Mouse (Mus musculus): ENCODE data around the gene Fchsd2. TPM values are rescaled to one million over a fixed set of nuclear protein-coding genes. Genes with fewer than 3 reads are reported as not detected.

The Fchsd2 gene
- polyA plus RNA-seq, 2 experiments = 3.1 to 3.3 TPM

DNA sequence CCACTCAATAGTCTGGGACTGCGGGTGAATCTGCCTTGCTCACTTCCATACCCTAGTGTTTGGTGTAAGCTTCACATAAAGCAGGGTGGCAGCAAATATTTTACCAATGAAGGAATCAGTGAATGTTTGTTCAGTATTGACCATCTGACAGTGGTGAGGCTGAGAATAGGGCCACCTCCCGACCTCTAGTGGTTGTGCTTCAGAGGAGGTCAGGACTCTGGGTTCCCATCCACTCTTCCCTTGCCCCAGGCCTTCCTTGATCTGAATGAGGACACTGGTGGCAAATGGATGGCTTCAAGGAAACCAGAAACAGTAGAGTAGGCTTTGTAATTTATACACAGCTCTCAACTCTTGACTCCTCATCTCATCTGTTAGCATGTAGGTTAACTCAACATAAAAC lies 14.0 kb downstream of the Fchsd2 start:
- no peak for DNase-seq (ENCODE audit: low read depth in 3 of 3, low spot score in 3 of 3)
- Histone ChIP-seq H3K27ac (no peak overlapping the region), H3K9ac (replicated peaks) (no peak overlapping the region), H3K4me2 (ENCODE audit: low read depth) (no peak overlapping the region), H3K9me3 (ENCODE audit: control insufficient read depth, low read length) (no peaks in the 10 kb centered on the region), H3K4me3 (ENCODE audit: insufficient read depth in 1 of 2, low read depth in 2 of 2, low read length in 2 of 2) (no peak overlapping the region), H3K4me1 (replicated peaks; ENCODE audit: control insufficient read depth in 2 of 2, insufficient read depth in 2 of 2, low read length in 1 of 2) (peaks cover 0 to 17% of the 10 kb centered on the region in 2 experiments; a peak in 2 of 4 replicates), H3K27me3 (ENCODE audit: control insufficient read depth, insufficient read depth, low read length) (no peaks in the 10 kb centered on the region), H3K36me3 (replicated peaks; ENCODE audit: control insufficient read depth, insufficient read depth, low read depth) (no peaks in the 10 kb centered on the region)
- TF ChIP-seq EP300 (IDR thresholded peaks at IDR 0.05; ENCODE audit: low read depth) (no peak), CTCF (IDR thresholded peaks at IDR 0.05; ENCODE audit: low read depth) (peak; percentile 48)
- 34% methylated on average over 2 of the region's 2 CpGs for WGBS (ENCODE audit: insufficient replicate concordance)
- ATAC-seq (ENCODE audit: insufficient read depth) = no peak

DNA sequence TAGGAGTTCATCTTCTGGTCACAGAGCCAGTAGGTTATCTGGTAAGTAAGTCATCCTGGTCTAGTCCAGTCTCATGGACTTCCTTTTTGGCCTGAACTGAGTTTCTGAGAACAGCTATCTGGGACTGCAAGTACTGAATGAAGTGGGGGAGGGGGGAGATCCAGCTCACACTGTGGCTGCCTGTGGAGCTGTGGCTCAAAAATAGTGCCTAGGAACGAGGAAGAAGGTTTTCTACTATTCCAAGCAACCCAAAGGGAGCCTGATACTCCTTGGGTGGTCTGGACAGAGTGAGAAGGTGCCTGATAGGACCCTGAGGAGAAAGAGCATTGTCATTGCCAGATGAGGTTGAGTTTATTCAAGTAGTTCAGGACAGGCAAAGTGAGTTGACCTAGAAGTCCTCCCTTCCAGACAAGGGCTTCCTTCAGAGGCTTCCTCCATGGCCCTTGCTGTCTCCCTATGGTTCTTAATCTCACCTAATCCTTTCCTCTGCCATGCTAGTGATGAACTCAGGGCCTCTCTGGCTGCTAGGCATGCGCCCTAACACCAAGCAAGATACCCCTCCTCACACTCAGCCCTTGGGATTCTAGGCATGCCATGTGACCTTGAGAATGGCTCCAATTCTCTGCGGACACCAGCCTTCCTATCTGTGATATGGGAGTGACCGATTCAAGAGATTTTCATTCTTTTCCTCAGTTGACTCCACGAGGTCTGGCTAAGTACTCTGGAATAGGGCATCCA lies 14.6 kb downstream of the Fchsd2 start:
- Histone ChIP-seq H3K27me3 (ENCODE audit: control insufficient read depth, insufficient read depth, low read length) (no peaks in the 10 kb centered on the region), H3K4me1 (replicated peaks; ENCODE audit: control insufficient read depth in 2 of 2, insufficient read depth in 2 of 2, low read length in 1 of 2) (peaks cover 0 to 17% of the 10 kb centered on the region in 2 experiments; a peak in 2 of 4 replicates), H3K4me2 (ENCODE audit: low read depth) (peak overlapping the region; percentile 80), H3K9ac (replicated peaks) (peak overlapping the region; percentile 25; the same call in 1 of the 2 replicates), H3K27ac (no peak overlapping the region), H3K36me3 (replicated peaks; ENCODE audit: control insufficient read depth, insufficient read depth, low read depth) (no peaks in the 10 kb centered on the region), H3K4me3 (ENCODE audit: insufficient read depth in 1 of 2, low read depth in 2 of 2, low read length in 2 of 2) (peak overlapping the region; percentile 65 to 93), H3K9me3 (ENCODE audit: control insufficient read depth, low read length) (no peaks in the 10 kb centered on the region)
- ATAC-seq (ENCODE audit: insufficient read depth) = no peak
- TF ChIP-seq CTCF (IDR thresholded peaks at IDR 0.05; ENCODE audit: low read depth) = no peak
- WGBS (ENCODE audit: insufficient replicate concordance) = 28% methylated on average over 5 of the region's 5 CpGs
- DNase-seq (ENCODE audit: low read depth in 3 of 3, low spot score in 3 of 3) = no peak

GRCm38 (mm10) chr7:101107968-101108652 lies 15.4 kb downstream of the Fchsd2 start:
- WGBS (ENCODE audit: insufficient replicate concordance) = under 1% methylated on average over 67 of the region's 75 CpGs
- Histone ChIP-seq H3K36me3 (replicated peaks; ENCODE audit: control insufficient read depth, insufficient read depth, low read depth) (no peaks in the 10 kb centered on the region), H3K27ac (no peak overlapping the region), H3K9me3 (ENCODE audit: control insufficient read depth, low read length) (no peaks in the 10 kb centered on the region), H3K4me3 (ENCODE audit: insufficient read depth in 1 of 2, low read depth in 2 of 2, low read length in 2 of 2) (peak overlapping the region; percentile 65 to 93), H3K27me3 (ENCODE audit: control insufficient read depth, insufficient read depth, low read length) (no peaks in the 10 kb centered on the region), H3K9ac (replicated peaks) (peak overlapping the region; percentile 56), H3K4me1 (replicated peaks; ENCODE audit: control insufficient read depth in 2 of 2, insufficient read depth in 2 of 2, low read length in 1 of 2) (peaks cover 0 to 17% of the 10 kb centered on the region in 2 experiments; a peak in 2 of 4 replicates), H3K4me2 (ENCODE audit: low read depth) (peak overlapping the region; percentile 80)
- TF ChIP-seq EP300 (IDR thresholded peaks at IDR 0.05; ENCODE audit: low read depth) (no peak), CTCF (IDR thresholded peaks at IDR 0.05; ENCODE audit: low read depth) (peak; percentile 78)
- DNase-seq (ENCODE audit: low read depth in 3 of 3, low spot score in 3 of 3) = peak; percentile 71 to 81 (median 73)
- peak; percentile 90 for ATAC-seq (ENCODE audit: insufficient read depth)

DNA sequence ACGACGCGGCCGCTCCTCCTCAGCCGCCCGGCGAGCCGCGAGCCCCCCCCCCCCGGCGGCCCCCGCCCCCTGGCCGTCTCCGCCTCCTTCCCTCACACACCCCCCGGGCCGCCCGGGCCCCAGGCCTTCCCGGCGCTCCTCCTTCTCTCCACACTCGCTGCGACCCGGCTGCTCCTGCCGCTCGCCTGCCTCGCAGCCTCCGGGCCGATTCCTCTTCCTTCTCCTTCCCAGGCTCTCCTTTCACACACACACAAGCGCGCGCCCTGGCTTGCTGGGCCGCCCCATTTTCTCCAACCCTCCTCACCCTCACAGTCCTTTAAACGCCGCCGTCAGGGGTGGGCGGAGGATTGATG lies 16.0 kb downstream of the Fchsd2 start:
- DNase-seq (ENCODE audit: low read depth in 3 of 3, low spot score in 3 of 3) = peak; percentile 25 to 44 (median 33)
- peak; percentile 80 for ATAC-seq (ENCODE audit: insufficient read depth)
- Histone ChIP-seq H3K9me3 (ENCODE audit: control insufficient read depth, low read length) (no peaks in the 10 kb centered on the region), H3K27me3 (ENCODE audit: control insufficient read depth, insufficient read depth, low read length) (no peaks in the 10 kb centered on the region), H3K27ac (no peak overlapping the region), H3K4me3 (ENCODE audit: insufficient read depth in 1 of 2, low read depth in 2 of 2, low read length in 2 of 2) (peak overlapping the region; percentile 65 to 93), H3K9ac (replicated peaks) (peak overlapping the region; percentile 56), H3K4me2 (ENCODE audit: low read depth) (peak overlapping the region; percentile 80), H3K36me3 (replicated peaks; ENCODE audit: control insufficient read depth, insufficient read depth, low read depth) (no peaks in the 10 kb centered on the region), H3K4me1 (replicated peaks; ENCODE audit: control insufficient read depth in 2 of 2, insufficient read depth in 2 of 2, low read length in 1 of 2) (peaks cover 0 to 17% of the 10 kb centered on the region in 2 experiments; a peak in 2 of 4 replicates)
- TF ChIP-seq CTCF (IDR thresholded peaks at IDR 0.05; ENCODE audit: low read depth) = no peak
- no peak for TF ChIP-seq EP300 (IDR thresholded peaks at IDR 0.05; ENCODE audit: low read depth)
- WGBS (ENCODE audit: insufficient replicate concordance) = 2% methylated on average over 20 of the region's 35 CpGs
